Mouse (Mus musculus) midbrain, embryonic 11.5 days (tissue): Measurements from ENCODE around the gene Tmem41b. TPM values are rescaled to one million over a fixed set of nuclear protein-coding genes. Genes with fewer than 3 reads are reported as not detected.
"Not testable (repeated sequence)": the region's sequence is repeated elsewhere in the genome, so short reads cannot be mapped to it uniquely, and the experiment has no call there.

Source experiments
- ATAC-seq: fragments of 200-750 bp; cut with Nextera tagmentation; 2 replicates; pipeline ENCODE4 v1.8.0; 2017; ENCODE audit warnings: moderate TSS enrichment, moderate library complexity; ENCODE audit not compliant: low FRiP score
- DNase-seq: peaks from one replicate; pipeline ENCODE4 v3.0.0; 2015; ENCODE audit warnings: low spot score; ENCODE audit errors: missing footprints
- H3K27ac ChIP-seq: fragments of 300-500 bp; sonication (generic); 2 replicates; pipeline ENCODE4 v1.5.1; 2014; ENCODE audit warnings: low read depth, low read length
- H3K27me3 ChIP-seq: fragments of 300-500 bp; sonication (generic); 2 replicates; pipeline ENCODE4 v1.6.1; 2014; ENCODE audit warnings: mild to moderate bottlenecking, low read length, moderate library complexity, mixed read lengths; ENCODE audit not compliant: control insufficient read depth, insufficient read depth
- H3K36me3 ChIP-seq: fragments of 300-500 bp; sonication (generic); 2 replicates; pipeline ENCODE4 v1.6.1; 2014; ENCODE audit warnings: mild to moderate bottlenecking, low read length, moderate library complexity, mixed read lengths; ENCODE audit not compliant: control insufficient read depth, insufficient read depth
- H3K4me1 ChIP-seq: fragments of 300-500 bp; sonication (generic); 2 replicates; pipeline ENCODE4 v1.6.1; 2014; ENCODE audit warnings: low read length; ENCODE audit not compliant: control insufficient read depth, insufficient read depth
- H3K4me2 ChIP-seq: fragments of 300-500 bp; sonication (generic); 2 replicates; pipeline ENCODE4 v1.6.1; 2014; ENCODE audit warnings: mild to moderate bottlenecking, moderate library complexity
- H3K4me3 ChIP-seq: fragments of 300-500 bp; sonication (generic); 2 replicates; pipeline ENCODE4 v1.5.1; 2014; ENCODE audit warnings: low read depth, low read length
- H3K9ac ChIP-seq: fragments of 300-500 bp; sonication (generic); 2 replicates; pipeline ENCODE4 v1.6.1; 2014; ENCODE audit warnings: low read length
- H3K9me3 ChIP-seq: fragments of 300-500 bp; sonication (generic); 2 replicates; pipeline ENCODE4 v1.6.1; 2016; ENCODE audit warnings: low read length; ENCODE audit not compliant: control insufficient read depth
- WGBS: fragments of 180-500 bp; shearing (Covaris S2); extraction: QIAGEN DNeasy Blood & Tissue Kit; methylation state at CpG from one replicate; pipeline ENCODE4 v1.1.7; 2014; 5-methylcytosine and 5-hydroxymethylcytosine counted together
- polyA plus RNA-seq: library from polyadenylated mRNA; unstranded; fragments of >200 nt; fragmentation: Nextera tagmentation; extraction: Ambion mirVana; gene quantifications from 2 replicates; pipeline ENCODE4 v1.2.1, GENCODE M21; 2014

The Tmem41b gene
- polyA plus RNA-seq, 1 experiment from 2014 or later = 85.6 TPM

GRCm38 (mm10) chr7:109986133-109986669, 528 bp downstream of the Tmem41b start:
- WGBS = under 1% methylated on average over 43 of the region's 43 CpGs
- ATAC-seq (peak; percentile 99), DNase-seq (peak; percentile 100)
- Histone ChIP-seq H3K9me3 (no peaks in the 10 kb centered on the region), H3K4me1 (peaks cover 3% of the 10 kb centered on the region), H3K27ac (peak overlapping the region; percentile 73), H3K36me3 (no peaks in the 10 kb centered on the region), H3K4me3 (peak overlapping the region; percentile 62), H3K27me3 (no peaks in the 10 kb centered on the region), H3K9ac (peak overlapping the region; percentile 70), H3K4me2 (peak overlapping the region; percentile 81)

GRCm38 (mm10) chr7:109985661-109986132, 1.0 kb downstream of the Tmem41b start:
- DNase-seq (no peak), ATAC-seq (peak; percentile 77)
- Histone ChIP-seq H3K4me3 (peak overlapping the region; percentile 62), H3K27ac (no peak overlapping the region), H3K4me2 (peak overlapping the region; percentile 81), H3K9me3 (no peaks in the 10 kb centered on the region), H3K4me1 (peaks cover 3% of the 10 kb centered on the region), H3K27me3 (no peaks in the 10 kb centered on the region), H3K36me3 (no peaks in the 10 kb centered on the region; the same call in 1 of the 2 replicates), H3K9ac (peak overlapping the region; percentile 70)
- under 1% methylated on average over 27 of the region's 27 CpGs for WGBS

GRCm38 (mm10) chr7:109984608-109985007, 2.1 kb downstream of the Tmem41b start:
- not testable (repeated sequence) for H3K27me3 ChIP-seq, ATAC-seq, DNase-seq, H3K27ac ChIP-seq, H3K9ac ChIP-seq, H3K4me2 ChIP-seq, H3K4me1 ChIP-seq, H3K4me3 ChIP-seq, H3K9me3 ChIP-seq, H3K36me3 ChIP-seq
- 74% methylated on average over 5 of the region's 5 CpGs for WGBS

GRCm38 (mm10) chr7:109977131-109977530, 9.6 kb downstream of the Tmem41b start:
- H3K4me2 ChIP-seq, H3K27me3 ChIP-seq, H3K4me3 ChIP-seq, H3K27ac ChIP-seq, H3K9ac ChIP-seq, H3K4me1 ChIP-seq, DNase-seq, H3K9me3 ChIP-seq, H3K36me3 ChIP-seq, ATAC-seq: not testable (repeated sequence)
- WGBS = 73% methylated on average over 5 of the region's 5 CpGs

GRCm38 (mm10) chr7:109975966-109976715, 10.6 kb downstream of the Tmem41b start:
- no peaks in the 10 kb centered on the region for H3K27me3 ChIP-seq
- no peak overlapping the region for H3K4me3 ChIP-seq
- DNase-seq (no peak), ATAC-seq (no peak)
- peaks cover 5% of the 10 kb centered on the region for H3K36me3 ChIP-seq
- no peak overlapping the region for H3K4me2 ChIP-seq
- WGBS = 92% methylated on average over 6 of the region's 6 CpGs
- no peak overlapping the region for H3K27ac ChIP-seq
- H3K4me1 ChIP-seq = no peaks in the 10 kb centered on the region
- H3K9ac ChIP-seq = no peak overlapping the region
- H3K9me3 ChIP-seq = no peaks in the 10 kb centered on the region

GRCm38 (mm10) chr7:109969542-109969941, 17.2 kb downstream of the Tmem41b start:
- Histone ChIP-seq H3K4me2 (no peak overlapping the region), H3K36me3 (no peaks in the 10 kb centered on the region), H3K9me3 (no peaks in the 10 kb centered on the region), H3K27me3 (no peaks in the 10 kb centered on the region), H3K27ac (peak overlapping the region; percentile 40; the same call in 1 of the 2 replicates), H3K9ac (no peak overlapping the region), H3K4me3 (no peak overlapping the region), H3K4me1 (no peaks in the 10 kb centered on the region)
- ATAC-seq (no peak), DNase-seq (no peak)

- peak; percentile 84 for ATAC-seq
- WGBS = 33% methylated on average over 1 of the region's 2 CpGs
- Histone ChIP-seq H3K9ac (no peak overlapping the region), H3K9me3 (no peaks in the 10 kb centered on the region), H3K36me3 (no peaks in the 10 kb centered on the region), H3K4me2 (no peak overlapping the region), H3K27me3 (no peaks in the 10 kb centered on the region), H3K4me3 (no peak overlapping the region), H3K27ac (peak overlapping the region; percentile 40; the same call in 1 of the 2 replicates), H3K4me1 (no peaks in the 10 kb centered on the region)
- DNase-seq = no peak
Measured at GRCm38 (mm10) chr7:109968924-109969450, 17.7 kb downstream of the Tmem41b start.

- no peak for ATAC-seq
- Histone ChIP-seq H3K4me1 (no peaks in the 10 kb centered on the region), H3K27me3 (no peaks in the 10 kb centered on the region), H3K4me2 (no peak overlapping the region), H3K4me3 (no peak overlapping the region), H3K27ac (no peak overlapping the region), H3K9me3 (no peaks in the 10 kb centered on the region; the same call in 1 of the 2 replicates), H3K9ac (no peak overlapping the region), H3K36me3 (no peaks in the 10 kb centered on the region)
- DNase-seq = no peak
- 87% methylated on average over 11 of the region's 11 CpGs for WGBS
Measured at GRCm38 (mm10) chr7:109967805-109968579, 18.7 kb downstream of the Tmem41b start.
